Mouse (Mus musculus): Measurements from ENCODE around the gene Ank3.

- TF ChIP-seq CTCF (IDR thresholded peaks at IDR 0.05; ENCODE audit: low read depth) = no peak
- TF ChIP-seq EP300 (IDR thresholded peaks at IDR 0.05; ENCODE audit: low read depth) = no peak
These were observed 145.5 kb downstream of the Ank3 start for GRCm38 (mm10) chr10:69543876-69544620.
